Mouse (Mus musculus) midbrain, embryonic 12.5 days (tissue): ENCODE measurements at regions not wholly inside any gene's neighbourhood (a gene's known extent, or its start where the extent isn't known, plus 50 kb on each side); places are given as distances from the start of the nearest gene placed in this dataset.

ENCODE experiments used
- ATAC-seq: fragments of 200-750 bp; cut with Nextera tagmentation; 2 replicates; pipeline ENCODE4 v1.8.0; 2017; ENCODE audit warnings: low read depth, moderate TSS enrichment, moderate library complexity; ENCODE audit not compliant: low FRiP score
- H3K27ac ChIP-seq: fragments of 300-500 bp; sonication (generic); replicated peaks from 2 replicates; pipeline ENCODE4 v1.5.1; 2016; ENCODE audit warnings: mild to moderate bottlenecking
- H3K27me3 ChIP-seq: fragments of 300-500 bp; sonication (generic); 2 replicates; pipeline ENCODE4 v1.6.1; 2016; ENCODE audit warnings: mild to moderate bottlenecking
- H3K36me3 ChIP-seq: fragments of 300-500 bp; sonication (generic); 2 replicates; pipeline ENCODE4 v1.6.1; 2016
- H3K4me1 ChIP-seq: fragments of 300-500 bp; sonication (generic); 2 replicates; pipeline ENCODE4 v1.6.1; 2016
- H3K4me2 ChIP-seq: fragments of 300-500 bp; sonication (generic); replicated peaks from 2 replicates; pipeline ENCODE4 v1.6.1; 2016; ENCODE audit warnings: mild to moderate bottlenecking, moderate library complexity
- H3K4me3 ChIP-seq: fragments of 300-500 bp; sonication (generic); 2 replicates; pipeline ENCODE4 v1.5.1; 2016; ENCODE audit warnings: mild to moderate bottlenecking
- H3K9ac ChIP-seq: fragments of 300-500 bp; sonication (generic); replicated peaks from 2 replicates; pipeline ENCODE4 v1.6.1; 2016; ENCODE audit warnings: mild to moderate bottlenecking, moderate library complexity
- H3K9me3 ChIP-seq: fragments of 300-500 bp; sonication (generic); 2 replicates; pipeline ENCODE4 v1.6.1; 2016; ENCODE audit warnings: mild to moderate bottlenecking
- WGBS: fragments of 180-500 bp; shearing (Covaris S2); methylation state at CpG from one replicate; pipeline ENCODE4 v1.1.7; 2016; 5-methylcytosine and 5-hydroxymethylcytosine counted together

DNA sequence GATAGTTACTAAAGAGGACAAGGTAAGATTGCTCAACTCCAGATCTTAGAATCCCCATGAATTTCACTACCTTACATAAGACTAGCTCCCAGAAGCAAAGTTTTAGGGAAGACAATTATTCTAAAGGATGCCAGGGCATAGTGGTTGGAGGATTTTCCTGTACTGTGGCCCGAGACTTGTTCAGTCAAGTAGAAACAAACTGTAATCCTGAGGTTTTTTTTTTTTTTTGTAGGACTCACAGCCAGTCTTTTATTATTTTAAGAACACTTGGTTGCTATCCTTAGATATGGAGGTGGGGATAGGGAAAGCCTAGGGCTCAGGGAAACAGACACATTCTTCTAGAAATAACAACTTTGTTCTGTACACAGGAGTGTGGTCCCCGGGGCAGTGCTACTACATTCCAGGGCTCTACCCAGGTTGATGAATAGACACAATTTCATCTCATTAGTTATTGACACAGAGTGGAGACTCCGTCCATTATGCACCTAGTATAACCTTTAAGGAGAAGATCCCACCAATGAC lies 285.6 kb downstream of the Osr1 start:
- no peaks in the 10 kb centered on the region for H3K36me3 ChIP-seq
- H3K27me3 ChIP-seq = no peaks in the 10 kb centered on the region
- H3K4me3 ChIP-seq = no peak overlapping the region
- no peak overlapping the region for H3K9ac ChIP-seq
- H3K9me3 ChIP-seq = no peaks in the 10 kb centered on the region
- H3K4me1 ChIP-seq = no peaks in the 10 kb centered on the region
- H3K27ac ChIP-seq = no peak overlapping the region
- ATAC-seq = no peak
- H3K4me2 ChIP-seq = no peak overlapping the region
- 76% methylated on average over 3 of the region's 3 CpGs for WGBS

GRCm38 (mm10) chr12:9856128-9856621 lies 286.3 kb downstream of the Osr1 start:
- no peak for ATAC-seq
- H3K4me3 ChIP-seq = no peak overlapping the region
- no peak overlapping the region for H3K27ac ChIP-seq
- H3K36me3 ChIP-seq = no peaks in the 10 kb centered on the region
- H3K27me3 ChIP-seq = no peaks in the 10 kb centered on the region
- no peak overlapping the region for H3K4me2 ChIP-seq
- no peak overlapping the region for H3K9ac ChIP-seq
- no peaks in the 10 kb centered on the region for H3K4me1 ChIP-seq
- 93% methylated on average over 8 of the region's 8 CpGs for WGBS
- H3K9me3 ChIP-seq = no peaks in the 10 kb centered on the region

- 85% methylated on average over 2 of the region's 2 CpGs for WGBS
These were observed 288.1 kb downstream of the Osr1 start for GRCm38 (mm10) chr12:9857990-9858389.

DNA sequence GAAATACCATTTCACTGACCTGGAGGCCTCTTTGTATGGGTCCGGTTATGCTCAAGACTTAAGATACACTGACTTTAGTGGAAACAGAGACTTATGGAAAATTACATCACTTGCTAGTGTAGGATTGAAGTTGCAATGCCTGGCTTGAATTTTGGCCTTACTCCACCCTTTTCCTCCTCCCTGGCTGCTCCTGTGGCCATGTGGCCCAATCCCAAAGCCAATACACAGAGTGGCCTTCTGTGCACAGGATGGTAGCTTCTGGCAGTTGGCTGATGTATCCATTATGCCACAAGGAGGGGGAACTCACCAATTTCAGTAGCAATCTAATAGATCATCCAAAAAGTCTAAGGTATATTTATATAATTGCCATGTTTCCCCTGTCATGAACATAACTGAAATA lies 292.4 kb downstream of the Osr1 start:
- H3K4me2 ChIP-seq = no peak overlapping the region
- WGBS = 92% methylated on average over 1 of the region's 1 CpGs
- H3K9me3 ChIP-seq = no peaks in the 10 kb centered on the region
- H3K27me3 ChIP-seq = no peaks in the 10 kb centered on the region
- no peaks in the 10 kb centered on the region for H3K4me1 ChIP-seq
- H3K4me3 ChIP-seq = no peak overlapping the region
- no peak for ATAC-seq
- no peaks in the 10 kb centered on the region for H3K36me3 ChIP-seq
- no peak overlapping the region for H3K27ac ChIP-seq
- no peak overlapping the region for H3K9ac ChIP-seq

More at GRCm38 (mm10) chr12:9857990-9858389, 288.1 kb downstream of the Osr1 start:
- Histone ChIP-seq H3K4me3 (no peak overlapping the region), H3K9ac (no peak overlapping the region), H3K4me1 (no peaks in the 10 kb centered on the region), H3K27ac (no peak overlapping the region), H3K4me2 (no peak overlapping the region), H3K36me3 (no peaks in the 10 kb centered on the region), H3K27me3 (no peaks in the 10 kb centered on the region), H3K9me3 (no peaks in the 10 kb centered on the region)
- no peak for ATAC-seq

GRCm38 (mm10) chr12:9872236-9872635 lies 302.3 kb downstream of the Osr1 start:
- H3K27me3 ChIP-seq = no peaks in the 10 kb centered on the region
- no peak overlapping the region for H3K9ac ChIP-seq
- 92% methylated on average over 4 of the region's 4 CpGs for WGBS
- ATAC-seq = no peak
- no peaks in the 10 kb centered on the region for H3K4me1 ChIP-seq
- no peak overlapping the region for H3K4me2 ChIP-seq
- no peak overlapping the region for H3K4me3 ChIP-seq
- H3K36me3 ChIP-seq = no peaks in the 10 kb centered on the region
- no peak overlapping the region for H3K27ac ChIP-seq
- no peaks in the 10 kb centered on the region for H3K9me3 ChIP-seq

DNA sequence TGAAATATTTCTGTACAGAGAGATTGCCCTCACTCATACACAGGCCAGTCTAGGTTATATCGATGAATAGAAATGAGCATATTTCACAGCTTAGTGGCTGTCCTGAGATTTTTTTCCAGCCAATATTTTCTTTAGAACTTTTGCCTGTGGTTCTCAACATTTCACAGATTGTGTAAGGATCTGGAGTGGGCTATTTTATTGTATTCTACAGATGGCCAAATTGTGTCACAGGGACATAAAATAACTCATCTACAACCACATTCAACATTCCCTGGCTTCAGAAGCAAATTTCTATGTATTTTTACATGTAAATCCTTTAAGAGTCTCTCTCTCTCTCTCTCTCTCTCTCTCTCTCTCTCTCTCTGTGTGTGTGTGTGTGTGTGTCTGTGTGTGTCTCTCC lies 303.3 kb downstream of the Osr1 start:
- no peak overlapping the region for H3K4me2 ChIP-seq
- H3K27me3 ChIP-seq = no peaks in the 10 kb centered on the region
- H3K9ac ChIP-seq = no peak overlapping the region
- no peak for ATAC-seq
- H3K9me3 ChIP-seq = no peaks in the 10 kb centered on the region
- no peak overlapping the region for H3K27ac ChIP-seq
- 90% methylated on average over 1 of the region's 1 CpGs for WGBS
- H3K36me3 ChIP-seq = no peaks in the 10 kb centered on the region
- no peaks in the 10 kb centered on the region for H3K4me1 ChIP-seq
- H3K4me3 ChIP-seq = no peak overlapping the region

DNA sequence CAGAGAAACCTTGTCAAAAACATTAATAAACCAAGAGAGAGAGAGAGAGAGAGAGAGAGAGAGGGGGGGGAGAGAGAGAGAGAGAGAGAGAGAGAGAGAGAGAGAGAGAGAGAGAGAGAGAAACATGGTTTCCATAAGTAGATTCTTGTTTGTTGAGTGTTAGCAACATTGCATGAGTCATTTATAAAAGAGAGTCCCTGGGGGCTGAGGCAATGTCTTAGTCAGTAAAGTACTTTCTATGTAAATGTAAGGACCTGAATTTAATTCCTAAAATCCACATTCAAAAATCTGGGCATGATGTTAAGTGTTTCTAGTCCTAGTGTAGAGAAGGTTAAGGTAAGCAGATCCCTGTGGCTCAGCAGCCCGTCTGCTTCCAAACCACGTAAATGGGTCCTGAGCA lies 304.9 kb downstream of the Osr1 start:
- H3K4me3 ChIP-seq = no peak overlapping the region
- 82% methylated on average over 2 of the region's 2 CpGs for WGBS
- H3K9me3 ChIP-seq = no peaks in the 10 kb centered on the region
- no peaks in the 10 kb centered on the region for H3K36me3 ChIP-seq
- H3K9ac ChIP-seq = no peak overlapping the region
- no peak overlapping the region for H3K4me2 ChIP-seq
- no peaks in the 10 kb centered on the region for H3K27me3 ChIP-seq
- ATAC-seq = no peak
- no peak overlapping the region for H3K27ac ChIP-seq
- no peaks in the 10 kb centered on the region for H3K4me1 ChIP-seq

DNA sequence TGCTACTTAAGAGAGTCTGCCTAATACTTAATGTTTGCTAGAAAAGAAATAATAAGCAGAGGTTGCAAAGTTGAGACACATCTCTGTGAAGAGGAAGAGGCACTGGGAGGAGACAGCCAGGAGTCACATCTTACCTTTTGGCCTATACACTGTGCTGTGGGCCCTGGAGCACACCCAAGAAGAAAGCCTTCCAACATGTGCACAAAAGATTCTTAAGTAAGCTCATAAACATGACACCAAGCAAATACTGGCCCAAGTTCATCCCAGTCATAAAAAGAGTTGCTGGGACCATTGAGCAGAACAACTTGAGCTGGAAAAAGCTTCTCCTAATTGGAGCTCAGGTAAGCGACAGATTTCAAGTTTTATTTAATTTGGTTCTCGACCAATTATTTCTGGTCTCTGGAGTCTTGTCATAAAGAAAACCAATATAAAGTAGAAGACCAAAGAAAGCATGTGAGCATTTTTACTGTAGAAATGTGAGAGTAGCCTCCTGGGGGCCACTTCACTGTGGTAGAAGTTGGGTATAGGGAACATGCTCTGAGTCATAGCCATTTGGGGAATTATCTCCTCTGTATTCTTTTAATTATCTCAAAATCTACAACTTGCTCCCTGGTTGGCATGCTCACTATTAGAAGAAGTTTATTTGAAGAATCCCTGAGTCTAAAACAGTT lies 312.2 kb downstream of the Osr1 start:
- 97% methylated on average over 2 of the region's 2 CpGs for WGBS
- H3K4me1 ChIP-seq = no peaks in the 10 kb centered on the region
- no peak overlapping the region for H3K4me2 ChIP-seq

DNA sequence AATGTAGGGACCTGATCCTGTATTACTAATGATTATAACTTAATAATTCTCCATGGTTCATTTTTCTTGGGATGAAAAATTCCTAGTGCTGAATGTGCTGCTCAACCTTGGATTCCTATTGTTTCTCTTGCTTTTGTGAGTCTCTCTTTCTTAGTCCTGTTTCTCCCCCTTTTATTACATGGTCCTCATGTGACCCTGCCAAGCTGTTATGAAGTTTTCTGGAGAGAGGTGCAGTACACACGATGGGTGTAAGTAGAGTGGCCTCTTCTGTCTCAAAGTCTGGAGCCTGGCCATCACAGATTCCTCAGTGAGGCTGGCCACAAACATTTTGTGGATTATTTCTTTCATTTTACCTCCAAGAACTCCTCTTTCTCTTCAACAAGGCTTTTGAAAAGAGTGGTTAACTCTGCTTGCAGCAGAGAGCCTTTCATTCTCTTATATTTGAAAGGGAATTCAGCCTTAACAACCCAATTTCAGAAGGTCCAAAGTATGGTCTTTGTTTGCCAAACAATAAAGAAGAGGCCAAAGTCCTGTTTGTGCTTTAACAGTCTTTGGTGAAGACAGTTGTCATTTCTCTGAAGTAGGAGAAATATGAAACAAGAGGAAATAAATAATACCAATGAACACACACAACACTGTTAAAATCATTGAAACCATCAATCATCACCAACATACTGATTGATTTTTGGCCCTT lies 313.3 kb downstream of the Osr1 start:
- Histone ChIP-seq H3K27ac (no peak overlapping the region), H3K4me2 (no peak overlapping the region), H3K9ac (no peak overlapping the region), H3K27me3 (no peaks in the 10 kb centered on the region), H3K9me3 (no peaks in the 10 kb centered on the region), H3K36me3 (no peaks in the 10 kb centered on the region), H3K4me3 (no peak overlapping the region), H3K4me1 (no peaks in the 10 kb centered on the region)
- WGBS = 52% methylated on average over 1 of the region's 1 CpGs
- no peak for ATAC-seq

More for the DNA sequence above, 312.2 kb downstream of the Osr1 start:
- ATAC-seq = no peak
- no peaks in the 10 kb centered on the region for H3K27me3 ChIP-seq
- H3K9me3 ChIP-seq = no peaks in the 10 kb centered on the region
- no peak overlapping the region for H3K4me3 ChIP-seq
- H3K9ac ChIP-seq = no peak overlapping the region
- no peaks in the 10 kb centered on the region for H3K36me3 ChIP-seq
- no peak overlapping the region for H3K27ac ChIP-seq

DNA sequence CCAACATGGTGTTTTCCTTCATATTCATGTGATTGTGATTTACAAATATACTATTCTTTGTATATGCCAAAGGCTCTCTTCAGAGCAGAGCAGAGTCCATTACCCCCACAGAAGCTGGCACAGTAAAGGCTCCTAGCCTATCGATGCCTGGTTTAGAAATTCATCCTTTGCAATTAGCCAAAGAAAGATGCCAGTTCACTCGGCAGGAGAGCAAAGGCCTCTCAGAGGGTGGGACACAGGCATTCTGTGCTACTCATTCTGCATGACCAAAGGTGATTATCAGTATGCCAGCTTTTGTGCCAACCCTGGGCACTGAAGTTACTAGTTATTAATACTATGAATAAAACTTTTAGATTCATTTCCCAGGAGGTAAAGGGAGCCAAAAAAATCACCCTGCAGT lies 324.6 kb downstream of the Osr1 start:
- H3K4me3 ChIP-seq = no peak overlapping the region
- no peaks in the 10 kb centered on the region for H3K27me3 ChIP-seq
- ATAC-seq = no peak
- no peaks in the 10 kb centered on the region for H3K36me3 ChIP-seq
- 88% methylated on average over 2 of the region's 2 CpGs for WGBS
- H3K9me3 ChIP-seq = no peaks in the 10 kb centered on the region
- H3K4me2 ChIP-seq = no peak overlapping the region
- no peaks in the 10 kb centered on the region for H3K4me1 ChIP-seq
- H3K27ac ChIP-seq = no peak overlapping the region
- no peak overlapping the region for H3K9ac ChIP-seq

DNA sequence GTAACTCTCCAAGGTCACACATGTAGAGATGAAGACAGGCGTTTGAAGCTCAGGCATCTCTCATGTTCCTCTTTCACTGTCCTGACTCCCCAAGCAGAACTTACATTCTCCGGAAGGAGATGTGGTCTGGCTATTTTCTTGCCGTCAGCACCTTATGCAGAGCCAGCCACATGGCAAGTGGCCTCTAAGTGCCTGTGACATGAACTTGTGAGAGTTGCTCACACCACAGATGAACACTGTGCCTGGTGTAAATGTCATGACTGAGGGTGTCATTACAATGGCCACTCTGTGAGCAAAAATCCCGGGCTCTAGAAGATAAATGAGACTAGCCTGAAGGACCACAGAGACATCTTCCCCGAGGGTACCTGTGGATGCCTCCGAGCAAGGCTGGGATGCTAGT lies 328.1 kb downstream of the Osr1 start:
- Histone ChIP-seq H3K9me3 (no peaks in the 10 kb centered on the region), H3K4me1 (no peaks in the 10 kb centered on the region), H3K36me3 (no peaks in the 10 kb centered on the region), H3K9ac (no peak overlapping the region), H3K27ac (no peak overlapping the region), H3K4me3 (no peak overlapping the region), H3K4me2 (no peak overlapping the region), H3K27me3 (no peaks in the 10 kb centered on the region)
- ATAC-seq = no peak
- WGBS = 87% methylated on average over 6 of the region's 6 CpGs

DNA sequence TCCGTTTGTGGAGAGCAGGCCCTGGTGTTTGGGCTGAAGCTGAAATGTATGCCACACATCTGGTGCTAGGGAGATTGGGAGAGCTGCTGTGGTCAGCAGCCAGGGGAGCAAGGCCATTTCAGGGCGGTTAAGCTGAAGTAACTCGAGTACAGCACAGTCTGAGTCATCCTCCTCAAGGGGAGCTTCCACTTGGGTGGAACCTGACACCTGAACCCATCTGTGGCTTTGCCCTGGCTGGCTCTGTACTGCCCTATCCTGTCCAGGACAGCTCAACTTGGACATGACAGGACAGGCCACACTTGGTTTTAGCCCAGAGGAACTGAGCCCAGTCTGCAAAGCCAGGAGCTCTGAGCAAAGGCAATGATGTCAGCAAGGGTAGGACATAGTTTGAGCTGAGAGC lies 328.5 kb downstream of the Osr1 start:
- H3K27ac ChIP-seq = no peak overlapping the region
- H3K36me3 ChIP-seq = no peaks in the 10 kb centered on the region
- H3K4me3 ChIP-seq = no peak overlapping the region
- no peaks in the 10 kb centered on the region for H3K9me3 ChIP-seq
- 54% methylated on average over 3 of the region's 3 CpGs for WGBS
- no peak overlapping the region for H3K9ac ChIP-seq
- H3K4me1 ChIP-seq = no peaks in the 10 kb centered on the region
- no peak overlapping the region for H3K4me2 ChIP-seq
- no peaks in the 10 kb centered on the region for H3K27me3 ChIP-seq
- ATAC-seq = no peak
